Mouse (Mus musculus): Measurements from ENCODE around the gene Pomc. TPM values are rescaled to one million over a fixed set of nuclear protein-coding genes. Genes with fewer than 3 reads are reported as not detected.
"Not testable (repeated sequence)": the region's sequence is repeated elsewhere in the genome, so short reads cannot be mapped to it uniquely, and the experiment has no call there.

Pomc gene
- total RNA-seq (2022): under 1 TPM in 1 of 4 experiments, not detected in 3; 0.24 TPM

DNA sequence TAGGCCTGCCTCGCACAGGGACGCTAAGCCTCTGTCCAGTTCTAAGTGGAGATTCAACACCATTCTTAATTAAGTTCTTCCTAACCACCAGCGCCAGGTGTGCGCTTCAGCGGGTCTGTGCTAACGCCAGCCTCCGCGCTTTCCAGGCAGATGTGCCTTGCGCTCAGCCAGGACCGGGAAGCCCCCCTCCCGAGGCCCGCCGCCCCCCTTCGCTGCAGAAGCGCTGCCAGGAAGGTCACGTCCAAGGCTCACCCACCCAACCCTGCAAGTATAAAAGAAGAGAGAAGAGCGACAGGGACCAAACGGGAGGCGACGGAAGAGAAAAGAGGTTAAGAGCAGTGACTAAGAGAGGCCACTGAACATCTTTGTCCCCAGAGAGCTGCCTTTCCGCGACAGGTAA, at the start of gene Pomc:
TSS of gene Pomc (plus strand) at position 301 of the 400 bp plus-strand sequence.
- DNase-seq (ENCODE audit: low spot score in 2 of 2): no peak

DNA sequence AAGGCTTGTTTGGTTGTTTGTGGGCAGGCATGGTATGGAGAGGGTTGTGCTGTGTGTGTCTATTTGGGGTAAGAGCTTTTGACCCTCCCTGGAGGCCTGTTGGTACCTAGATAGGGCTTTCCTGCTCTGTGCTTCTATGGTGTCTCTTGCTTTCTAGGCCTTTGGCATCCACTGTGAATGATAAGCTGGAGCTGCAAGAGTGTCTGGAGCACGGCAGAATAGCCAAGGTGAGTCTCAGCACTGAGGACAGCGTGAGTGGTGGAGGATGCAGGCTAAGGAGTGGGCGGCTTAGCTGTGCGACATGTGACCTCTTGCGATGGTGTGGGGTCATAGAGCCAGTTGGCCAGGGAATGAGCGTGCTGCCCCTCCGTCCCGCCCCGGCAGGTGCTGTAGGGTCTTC, 49.3 kb upstream of the Pomc start:
- no peak for DNase-seq (ENCODE audit: low spot score in 2 of 2)

DNA sequence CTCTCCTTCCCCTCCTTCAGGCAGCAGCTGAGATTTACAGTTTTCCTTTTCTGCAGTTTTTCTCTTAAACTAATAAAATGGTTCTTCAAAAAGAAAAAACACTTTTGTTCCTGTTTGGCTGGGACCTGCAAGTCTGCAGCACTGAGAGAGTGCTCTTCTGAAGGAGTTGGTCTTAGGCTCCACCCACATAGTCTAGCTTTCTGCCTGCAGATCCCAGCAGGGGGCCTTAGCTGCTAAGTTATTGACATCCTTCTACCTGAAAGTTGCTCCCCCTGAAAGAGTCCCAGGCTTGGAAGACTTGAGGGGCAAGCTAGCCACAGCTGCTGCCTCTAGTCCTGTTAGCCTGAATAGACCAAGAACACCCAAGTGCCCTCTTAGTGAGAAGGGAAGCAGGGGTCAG, 48.4 kb upstream of the Pomc start:
- DNase-seq (ENCODE audit: low spot score in 2 of 2): no peak

DNA sequence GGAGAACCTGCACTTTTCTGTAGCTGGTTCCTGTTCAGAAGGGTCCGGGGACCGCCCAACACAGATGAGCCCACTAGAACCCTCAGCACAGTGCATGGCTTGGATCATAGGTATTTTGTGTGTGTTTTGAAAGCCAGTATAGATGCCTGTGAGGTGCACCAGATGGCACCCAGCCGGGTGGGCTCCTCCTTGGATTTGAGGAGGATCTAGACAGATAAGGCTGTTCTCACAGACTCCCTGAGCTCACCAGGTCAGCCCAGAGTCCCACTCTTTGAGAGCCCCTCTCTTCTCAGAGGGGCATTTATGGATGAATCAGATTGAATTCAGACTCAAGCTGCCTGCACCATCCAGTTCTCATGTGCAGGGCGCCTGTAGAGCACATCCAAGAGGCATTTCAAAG, 47.7 kb upstream of the Pomc start:
- DNase-seq (ENCODE audit: low spot score in 2 of 2): no peak

DNA sequence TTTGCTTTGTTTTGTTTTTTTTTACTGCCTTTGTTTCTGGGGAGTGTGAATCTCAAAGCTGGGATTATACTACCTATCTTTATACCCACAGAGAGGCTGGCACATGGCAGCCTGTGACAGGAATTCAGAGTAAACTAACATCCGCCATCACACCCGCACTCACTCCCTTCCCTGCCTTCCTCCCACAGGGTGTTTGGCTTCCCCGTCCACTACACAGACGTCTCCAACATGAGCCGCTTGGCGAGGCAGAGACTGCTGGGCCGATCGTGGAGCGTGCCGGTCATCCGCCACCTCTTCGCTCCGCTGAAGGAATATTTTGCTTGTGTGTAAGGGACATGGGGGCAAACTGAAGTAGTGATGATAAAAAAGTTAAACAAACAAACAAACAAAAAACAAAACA, 47.3 kb upstream of the Pomc start:
- DNase-seq (ENCODE audit: low spot score in 2 of 2): no peak

DNA sequence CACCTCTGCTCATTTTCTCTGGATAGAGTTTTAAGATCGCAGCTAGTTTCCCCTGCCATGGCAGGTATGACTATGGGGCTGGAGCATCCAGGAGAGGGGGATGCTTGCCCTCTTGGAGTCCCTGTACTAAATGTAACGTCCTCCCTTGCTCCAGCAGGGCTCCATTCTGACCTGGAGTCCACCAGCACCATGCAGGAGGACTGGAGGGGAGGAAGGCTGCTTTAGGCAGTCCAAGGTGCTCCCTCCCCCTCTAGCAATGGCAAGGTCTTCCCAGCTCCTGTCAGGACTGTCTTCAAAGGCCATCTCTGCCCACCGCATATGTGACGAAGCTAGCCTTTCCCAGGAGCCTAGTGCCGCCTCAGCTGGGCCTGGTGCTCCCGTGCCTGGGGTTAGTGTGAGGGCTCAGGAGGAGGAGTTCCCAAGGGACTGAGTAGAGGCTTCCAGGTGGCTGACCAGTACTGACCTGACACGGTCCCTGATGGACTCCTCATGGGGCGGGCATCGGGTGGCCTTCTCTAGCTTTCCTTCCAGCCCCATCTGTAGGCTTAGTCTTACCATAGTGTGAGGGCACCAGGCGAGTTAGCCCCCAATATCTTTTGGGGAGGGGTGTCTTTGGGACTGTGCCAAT, 44.2 kb upstream of the Pomc start:
- no peak for DNase-seq (ENCODE audit: low spot score in 2 of 2)

DNA sequence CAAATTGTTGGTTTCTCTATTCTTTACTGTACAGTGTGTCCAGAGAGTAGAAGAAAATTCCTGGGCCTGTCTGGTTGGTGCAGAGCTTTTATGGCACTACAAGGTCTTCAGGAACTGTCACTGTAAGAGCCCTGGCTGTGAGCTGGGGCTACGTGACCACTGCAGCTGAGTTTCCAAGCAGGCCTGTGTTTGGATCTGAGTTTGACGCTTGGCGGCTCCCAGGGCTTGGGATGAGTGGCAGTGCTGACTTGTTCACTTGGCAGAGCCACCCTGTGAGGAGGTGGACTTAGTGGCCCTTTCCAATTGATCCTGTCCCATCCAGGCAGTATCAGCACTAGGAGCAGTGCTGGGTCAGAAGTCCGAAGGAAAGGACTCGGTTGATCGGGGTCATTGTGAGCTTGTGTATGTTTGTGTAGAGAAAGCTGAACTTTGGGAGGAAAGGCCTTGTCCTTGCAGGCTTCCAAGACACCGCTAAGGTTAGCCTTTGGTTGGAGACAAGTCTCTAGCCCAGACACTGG, 42.9 kb upstream of the Pomc start:
- DNase-seq (ENCODE audit: low spot score in 2 of 2): no peak

DNA sequence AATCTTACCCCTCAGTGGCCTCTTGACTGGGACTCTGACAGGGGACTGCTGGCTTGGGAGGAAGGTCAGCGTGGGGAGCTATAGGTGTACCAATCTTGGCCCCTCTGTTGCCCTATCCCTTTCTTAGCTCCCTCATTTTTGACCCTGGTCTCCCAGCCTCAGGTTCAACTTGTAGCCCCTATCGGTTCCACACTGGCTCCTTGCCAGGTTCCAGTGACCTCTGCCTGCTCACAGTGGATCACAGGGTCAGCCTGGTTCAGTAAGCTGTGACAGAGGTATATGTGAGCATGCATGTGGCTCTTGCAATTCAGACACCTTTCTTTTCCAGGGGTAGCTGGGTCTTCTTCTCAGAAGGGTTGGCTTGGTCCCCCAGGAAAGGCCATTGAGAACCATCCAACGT, 38.9 kb upstream of the Pomc start:
- no peak for DNase-seq (ENCODE audit: low spot score in 2 of 2)

DNA sequence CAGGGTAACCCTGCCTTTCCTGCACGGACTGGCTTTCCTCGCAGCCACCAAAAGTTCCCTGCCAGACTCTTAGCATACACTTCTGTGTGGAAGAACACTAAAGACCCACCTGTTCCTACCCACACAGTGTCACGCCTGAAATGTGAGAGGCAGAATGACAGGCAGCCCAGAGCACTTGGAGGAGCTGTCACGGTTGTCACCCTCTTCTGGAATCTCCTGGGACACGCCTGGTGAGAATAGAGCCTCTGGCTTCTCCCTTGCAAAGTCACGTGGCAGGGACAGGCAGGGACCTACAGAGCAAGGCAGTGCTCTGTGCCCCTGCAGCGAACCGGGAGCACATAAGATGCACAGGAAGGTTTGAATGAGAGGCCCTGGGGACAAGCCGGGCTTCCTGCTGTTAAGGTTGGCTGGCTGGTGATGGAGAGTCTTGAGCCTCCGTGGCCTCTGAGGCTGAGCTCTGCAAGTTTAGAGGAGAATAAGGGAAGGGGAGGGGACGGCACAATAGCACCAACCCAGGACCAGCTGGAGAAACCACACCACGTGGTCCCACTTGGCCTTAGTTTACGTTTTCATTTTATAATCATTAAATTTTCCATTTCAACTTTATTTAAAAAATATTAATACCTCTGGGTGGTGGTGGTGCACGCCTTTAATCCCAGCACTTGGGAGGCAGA, 36.9 kb upstream of the Pomc start:
- DNase-seq (ENCODE audit: low spot score in 2 of 2): no peak

DNA sequence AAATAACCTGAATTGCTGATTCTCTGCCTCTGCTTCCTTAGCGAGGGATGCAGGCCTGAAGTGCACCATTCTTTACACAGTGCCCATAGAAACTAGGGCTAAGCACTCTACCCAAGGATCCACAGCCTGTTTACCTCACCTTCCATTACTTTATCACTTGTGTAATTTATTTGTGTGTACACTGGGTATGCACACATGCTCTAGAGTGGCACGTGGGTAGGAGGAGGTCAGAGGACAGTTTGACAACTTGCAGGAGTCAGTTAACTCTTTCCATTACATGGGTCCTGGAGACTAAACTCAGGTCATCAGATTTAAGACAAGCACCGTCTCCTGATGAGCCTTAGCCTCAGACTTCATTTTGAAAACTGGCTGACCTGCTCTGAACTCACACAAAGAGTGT, 36.2 kb upstream of the Pomc start:
- DNase-seq (ENCODE audit: low spot score in 2 of 2): no peak

DNA sequence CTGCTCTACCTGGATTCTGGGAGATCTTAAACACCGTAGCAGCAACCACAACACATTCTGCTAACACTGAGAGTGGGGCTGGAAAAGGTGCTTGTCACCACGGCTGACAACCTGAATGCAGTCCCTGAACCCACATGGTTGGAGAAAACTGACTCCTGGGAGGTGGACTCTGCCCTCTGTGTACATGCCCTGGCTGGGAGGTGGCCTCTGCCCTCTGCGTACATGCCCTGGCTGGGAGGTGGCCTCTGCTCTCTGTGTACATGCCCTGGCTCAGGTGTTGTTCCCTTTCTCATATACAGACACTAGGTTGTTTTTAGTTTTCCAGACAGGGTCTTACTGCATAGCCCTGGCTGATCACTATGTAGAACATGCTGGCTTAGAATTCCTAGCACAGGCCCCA, 35.3 kb upstream of the Pomc start:
- no peak for DNase-seq (ENCODE audit: low spot score in 2 of 2)

DNA sequence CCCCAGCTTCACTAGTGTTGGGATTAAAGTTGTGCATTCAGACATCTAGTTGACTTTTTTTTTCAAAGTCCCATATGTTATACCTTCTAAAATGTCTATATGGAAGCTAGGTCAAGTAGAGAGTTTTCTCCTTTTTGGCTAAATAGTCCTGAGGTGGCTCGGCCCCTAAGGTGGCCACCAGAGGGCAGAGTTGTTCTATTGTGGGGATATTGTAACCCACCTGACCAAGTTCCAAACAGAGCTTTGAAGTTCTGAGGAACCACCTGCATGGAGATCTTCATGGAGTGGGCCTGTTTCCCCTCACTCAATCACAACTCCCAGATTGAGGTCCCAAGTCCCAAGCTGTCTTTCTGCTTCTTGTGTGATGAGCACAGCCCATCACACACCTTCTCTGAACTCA, 28.6 kb upstream of the Pomc start:
- peak; percentile 31 to 49 for DNase-seq (ENCODE audit: low spot score in 2 of 2)

DNA sequence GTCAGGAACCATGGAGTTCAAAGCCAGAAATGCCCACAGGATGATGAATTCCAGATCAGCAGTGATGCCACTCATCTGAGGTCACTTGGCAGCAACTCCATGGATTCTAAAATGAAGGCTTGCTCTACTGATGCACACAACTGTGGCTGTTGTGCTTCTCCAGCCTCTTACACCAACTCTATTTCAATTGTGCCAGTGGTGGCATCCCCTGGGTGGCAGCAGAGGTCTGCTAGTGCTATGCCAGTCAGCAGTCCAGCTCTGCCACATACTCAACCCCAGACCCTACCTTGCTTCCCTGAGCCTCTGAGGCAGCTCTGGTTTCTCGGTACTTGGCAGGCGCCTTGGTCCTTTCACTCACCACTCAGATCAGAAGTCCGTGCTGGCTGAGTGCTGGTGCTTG, 25.9 kb upstream of the Pomc start:
- peak; percentile 13 to 47 for DNase-seq (ENCODE audit: low spot score in 2 of 2)

DNA sequence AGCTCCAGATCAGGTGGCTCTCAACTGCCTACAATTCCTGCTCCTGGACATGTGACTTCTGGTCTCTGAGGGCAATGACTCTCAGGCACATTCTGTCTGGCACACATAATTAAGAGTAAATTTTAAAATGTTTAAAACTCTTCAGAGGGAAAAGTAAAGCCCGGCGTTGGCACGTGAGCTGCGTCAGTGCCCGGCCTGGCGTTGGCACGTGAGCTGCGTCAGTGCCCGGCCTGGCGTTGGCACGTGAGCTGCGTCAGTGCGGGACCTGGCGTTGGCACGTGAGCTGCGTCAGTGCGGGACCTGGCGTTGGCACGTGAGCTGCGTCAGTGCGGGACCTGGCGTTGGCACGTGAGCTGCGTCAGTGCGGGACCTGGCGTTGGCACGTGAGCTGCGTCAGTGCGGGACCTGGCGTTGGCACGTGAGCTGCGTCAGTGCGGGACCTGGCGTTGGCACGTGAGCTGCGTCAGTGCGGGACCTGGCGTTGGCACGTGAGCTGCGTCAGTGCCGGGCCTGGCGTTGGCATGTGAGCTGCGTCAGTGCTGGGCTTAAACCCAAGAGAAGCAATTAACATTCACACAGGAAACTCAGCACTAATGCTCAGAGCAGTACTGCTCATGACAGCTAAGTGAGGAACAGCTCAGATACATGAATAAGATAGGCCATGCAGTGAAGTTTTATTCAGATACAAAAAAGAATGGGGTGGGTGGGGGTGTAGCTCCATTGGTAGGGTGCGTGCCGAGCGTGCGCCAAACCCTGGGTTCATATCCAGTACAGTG, 24.5 kb upstream of the Pomc start:
- DNase-seq (ENCODE audit: low spot score in 2 of 2): not testable (repeated sequence)

DNA sequence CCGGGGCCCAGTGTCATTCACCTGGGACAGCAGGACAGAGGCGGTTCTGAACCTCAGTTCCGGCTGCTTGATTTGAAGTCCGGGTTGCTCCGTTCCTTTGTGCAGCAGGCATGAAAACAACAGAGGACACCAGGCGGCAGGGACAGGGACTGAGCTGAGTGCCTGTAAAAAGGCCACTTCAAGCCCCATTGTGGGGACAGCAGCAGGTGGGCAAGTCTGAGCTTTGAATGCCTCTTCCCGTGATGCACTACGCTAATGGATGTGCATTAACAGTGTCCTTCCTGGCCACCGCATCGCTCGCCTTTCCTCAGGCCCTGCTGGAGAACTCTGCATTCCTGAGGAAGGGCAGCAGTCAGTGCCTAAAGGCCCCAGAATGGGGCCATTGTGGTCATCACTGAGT, 12.7 kb upstream of the Pomc start:
- no peak for DNase-seq (ENCODE audit: low spot score in 2 of 2)

DNA sequence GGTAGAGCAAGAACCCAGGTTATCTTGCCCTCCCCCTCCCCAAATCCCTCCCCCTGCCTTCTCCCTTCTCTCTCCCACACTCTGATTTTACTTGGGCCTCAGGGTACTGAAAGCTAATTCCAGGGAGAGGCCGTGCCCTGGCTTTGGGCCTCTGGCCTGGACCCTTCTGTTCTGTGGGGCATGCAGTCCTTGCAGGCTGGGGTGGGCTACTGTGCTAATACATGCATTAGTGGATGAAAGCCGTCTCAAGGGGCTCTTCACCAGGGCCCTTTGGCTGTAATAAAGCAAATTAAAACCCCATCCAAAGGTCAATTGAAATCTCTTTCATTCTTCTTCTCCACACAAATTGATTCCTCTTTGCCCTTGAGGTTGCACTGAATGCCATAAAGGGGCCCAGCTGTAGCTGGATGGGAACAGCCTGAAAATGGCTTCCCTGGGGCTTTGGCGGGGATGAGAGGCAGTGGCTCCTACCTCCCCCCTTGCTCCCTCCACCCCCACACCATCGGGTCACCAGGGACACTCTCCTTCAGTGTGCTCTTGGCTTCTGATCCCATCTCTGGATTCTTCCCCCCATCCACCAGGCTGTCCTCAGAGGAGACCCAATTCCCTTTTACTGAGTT, 10.2 kb upstream of the Pomc start:
- no peak for DNase-seq (ENCODE audit: low spot score in 2 of 2)

DNA sequence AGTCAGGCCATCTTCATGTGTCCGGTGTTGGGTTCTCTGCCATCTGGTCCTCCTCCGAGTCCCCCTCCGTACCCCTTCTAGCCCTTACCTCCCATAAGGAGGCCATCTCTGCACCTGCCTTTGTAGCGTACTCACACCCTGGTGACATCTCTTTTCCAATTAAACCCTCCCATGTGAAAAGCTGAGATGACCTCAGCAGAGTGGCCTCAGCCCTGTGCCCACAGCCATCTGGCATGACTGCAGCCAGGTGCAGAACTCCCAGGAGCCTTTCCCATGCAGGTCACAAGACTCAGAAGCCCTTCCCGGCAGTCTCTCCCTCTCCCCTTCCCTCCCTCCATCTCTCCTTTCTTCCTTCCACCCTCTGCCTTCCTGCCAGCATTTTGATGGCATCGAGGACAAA, 7.2 kb upstream of the Pomc start:
- no peak for DNase-seq (ENCODE audit: low spot score in 2 of 2)

DNA sequence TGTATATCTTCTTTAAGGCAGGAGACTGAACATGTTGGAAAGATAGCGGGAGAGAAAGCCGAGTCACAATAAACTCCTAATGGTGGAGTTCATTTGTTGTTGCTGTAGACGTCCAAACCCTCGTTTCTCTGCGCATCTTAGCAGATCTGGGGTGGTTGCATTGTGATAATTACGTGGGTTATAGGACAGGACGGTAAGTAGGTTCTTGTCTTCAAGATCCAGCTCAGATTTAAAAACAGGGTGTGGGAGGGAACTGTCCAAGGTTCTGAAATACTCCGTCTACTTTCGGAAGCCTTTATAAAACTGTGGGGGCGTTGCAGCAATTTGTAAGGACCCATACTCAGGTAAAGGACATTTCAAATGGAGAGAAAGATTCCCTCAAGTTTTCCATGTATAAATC, 620 bp downstream of the Pomc start:
- DNase-seq (ENCODE audit: low spot score in 2 of 2): no peak

DNA sequence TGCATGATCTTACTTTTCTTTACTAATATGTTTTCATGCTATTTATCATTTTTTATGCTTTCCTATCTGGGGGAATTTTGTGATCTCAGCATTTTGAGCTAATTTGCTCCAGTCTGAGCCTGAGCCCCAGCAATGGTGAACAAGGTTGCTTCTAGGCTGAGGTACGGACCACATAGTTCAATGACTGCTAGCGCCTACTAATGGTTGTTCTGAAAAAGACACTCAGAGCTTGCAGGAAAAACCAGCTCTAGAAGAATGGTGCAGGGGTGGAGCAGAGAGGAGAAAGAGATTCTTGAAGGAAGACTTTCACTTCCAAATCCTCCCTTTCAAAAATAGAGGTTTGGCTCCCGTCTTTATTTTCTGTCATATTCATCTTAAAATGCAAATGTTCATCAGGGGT, 1.6 kb downstream of the Pomc start:
- no peak for DNase-seq (ENCODE audit: low spot score in 2 of 2)

DNA sequence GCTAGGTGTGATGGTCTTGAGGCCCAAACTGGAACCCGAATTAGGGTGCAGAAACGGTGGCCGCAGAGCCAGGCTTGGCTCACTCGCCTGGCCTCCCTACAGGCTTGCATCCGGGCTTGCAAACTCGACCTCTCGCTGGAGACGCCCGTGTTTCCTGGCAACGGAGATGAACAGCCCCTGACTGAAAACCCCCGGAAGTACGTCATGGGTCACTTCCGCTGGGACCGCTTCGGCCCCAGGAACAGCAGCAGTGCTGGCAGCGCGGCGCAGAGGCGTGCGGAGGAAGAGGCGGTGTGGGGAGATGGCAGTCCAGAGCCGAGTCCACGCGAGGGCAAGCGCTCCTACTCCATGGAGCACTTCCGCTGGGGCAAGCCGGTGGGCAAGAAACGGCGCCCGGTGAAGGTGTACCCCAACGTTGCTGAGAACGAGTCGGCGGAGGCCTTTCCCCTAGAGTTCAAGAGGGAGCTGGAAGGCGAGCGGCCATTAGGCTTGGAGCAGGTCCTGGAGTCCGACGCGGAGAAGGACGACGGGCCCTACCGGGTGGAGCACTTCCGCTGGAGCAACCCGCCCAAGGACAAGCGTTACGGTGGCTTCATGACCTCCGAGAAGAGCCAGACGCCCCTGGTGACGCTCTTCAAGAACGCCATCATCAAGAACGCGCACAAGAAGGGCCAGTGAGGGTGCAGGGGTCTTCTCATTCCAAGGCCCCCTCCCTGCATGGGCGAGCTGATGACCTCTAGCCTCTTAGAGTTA, 5.2 kb downstream of the Pomc start:
- peak; percentile 68 to 77 for DNase-seq (ENCODE audit: low spot score in 2 of 2)

DNA sequence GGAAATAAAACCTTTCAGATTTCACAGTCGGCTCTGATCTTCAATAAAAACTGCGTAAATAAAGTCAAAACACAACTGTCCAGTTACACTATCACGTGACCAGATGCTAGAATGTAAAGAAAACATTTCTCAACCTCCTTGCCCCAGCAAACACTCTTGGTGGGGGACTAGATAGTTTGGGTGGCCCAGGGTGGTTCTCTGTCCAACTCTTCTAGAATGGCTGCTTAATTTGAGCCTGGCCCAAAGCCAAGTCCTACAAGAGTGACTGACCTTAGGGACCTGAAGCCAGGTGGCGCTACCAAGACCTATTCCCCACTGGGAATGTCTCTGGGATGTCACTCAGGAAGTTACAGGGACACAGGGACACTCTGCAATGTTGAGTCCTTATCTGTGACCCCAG, 5.8 kb downstream of the Pomc start:
- DNase-seq (ENCODE audit: low spot score in 2 of 2): no peak

Measured in gastrocnemius, adult 8-10 months (tissue).